Mouse (Mus musculus): ENCODE data around the gene Slc39a1. TPM values are rescaled to one million over a fixed set of nuclear protein-coding genes. Genes with fewer than 3 reads are reported as not detected.
A peak's percentile ranks its signal among the peaks of the same experiment; 100 is the strongest.

Slc39a1 gene
- 88.4 and 115 TPM in 2 replicates for total RNA-seq (2012; rRNA removed)

DNA sequence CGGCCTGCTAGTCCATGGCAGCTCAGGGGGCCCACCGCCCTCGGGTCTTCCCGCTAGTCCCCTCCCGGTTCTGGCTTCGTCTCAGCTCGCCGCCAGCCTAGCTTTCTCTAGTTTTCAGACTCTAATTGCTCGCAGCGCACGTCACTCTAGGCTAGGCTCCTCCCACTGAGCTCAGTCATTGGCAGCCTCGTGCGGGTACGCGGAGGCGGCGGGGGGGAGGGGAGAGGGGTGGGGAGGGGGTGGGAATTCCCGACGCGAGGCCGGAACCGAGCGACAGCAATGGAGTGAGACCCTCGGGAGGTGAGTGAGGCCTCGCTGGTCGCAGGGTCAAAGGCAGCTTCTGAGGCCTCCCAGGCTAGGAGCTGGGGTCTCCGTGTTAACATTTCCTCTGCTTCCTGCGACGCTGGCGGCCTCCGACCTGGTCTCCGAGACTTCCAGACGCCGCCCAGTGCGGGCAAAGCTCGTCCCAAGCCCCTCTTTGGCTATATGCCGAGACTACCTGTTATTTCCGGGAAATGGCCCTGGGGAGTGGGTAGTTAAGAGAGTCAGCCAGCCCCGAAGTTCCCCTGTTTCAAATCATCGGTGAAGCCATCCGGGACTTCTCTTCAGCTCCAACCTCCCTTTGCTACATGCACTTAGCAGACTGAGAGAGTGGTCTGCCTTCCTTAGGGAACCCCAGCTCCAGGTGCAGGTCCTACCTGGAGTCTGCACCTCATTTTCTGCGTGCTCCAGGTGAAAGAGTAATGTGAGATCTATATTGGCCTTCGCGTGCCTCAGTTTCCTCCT, at the start of gene Slc39a1:
Slc39a1 (plus strand) TSS at position 213 of the 786 bp plus-strand sequence.
- Histone ChIP-seq H3K9ac (ENCODE audit: insufficient read depth, low read depth, low read length, poor library complexity, severe bottlenecking) (peak within 1 kb of the TSS; percentile 83), H3K4me1 (ENCODE audit: control insufficient read depth in 2 of 2, insufficient read depth in 2 of 2, low read length in 2 of 2, poor library complexity in 1 of 2) (peaks cover 0 to 4% of the 10 kb centered on the region in 2 experiments; a peak in 2 of 4 replicates), H3K36me3 (ENCODE audit: control insufficient read depth, insufficient read depth, low read length, poor library complexity, severe bottlenecking) (peaks cover 11% of the 10 kb centered on the region), H3K27ac (ENCODE audit: insufficient read depth, low read depth, low read length, poor library complexity, severe bottlenecking) (peak within 1 kb of the TSS; percentile 74), H3K9me3 (ENCODE audit: control insufficient read depth, insufficient read depth, low read depth, low read length) (no peaks in the 10 kb centered on the region), H3K4me3 (ENCODE audit: insufficient read depth in 1 of 2, low read depth in 1 of 2, low read length in 2 of 2, poor library complexity in 1 of 2, severe bottlenecking in 1 of 2) (peak within 1 kb of the TSS; percentile 76 to 93)
- peak; percentile 96 for DNase-seq (ENCODE audit: low read depth, low spot score)
- in situ Hi-C loops (cut with MboI; ENCODE audit: low sequenced_read_pairs in 2 of 2, unreplicated experiment in 2 of 2), result no loop called here
- TF ChIP-seq ZC3H11A (IDR thresholded peaks at IDR 0.05; ENCODE audit: borderline replicate concordance, low read depth, low read length) (no peak), CHD2 (IDR thresholded peaks at IDR 0.05; ENCODE audit: low read depth, low read length) (no peak), MAFK (IDR thresholded peaks at IDR 0.05; ENCODE audit: insufficient read depth, low read depth, low read length) (no peak), HCFC1 (IDR thresholded peaks at IDR 0.05; ENCODE audit: borderline replicate concordance, insufficient read depth, low read length) (no peak), ZNF384 (IDR thresholded peaks at IDR 0.05; ENCODE audit: low read depth, low read length) (no peak)

DNA sequence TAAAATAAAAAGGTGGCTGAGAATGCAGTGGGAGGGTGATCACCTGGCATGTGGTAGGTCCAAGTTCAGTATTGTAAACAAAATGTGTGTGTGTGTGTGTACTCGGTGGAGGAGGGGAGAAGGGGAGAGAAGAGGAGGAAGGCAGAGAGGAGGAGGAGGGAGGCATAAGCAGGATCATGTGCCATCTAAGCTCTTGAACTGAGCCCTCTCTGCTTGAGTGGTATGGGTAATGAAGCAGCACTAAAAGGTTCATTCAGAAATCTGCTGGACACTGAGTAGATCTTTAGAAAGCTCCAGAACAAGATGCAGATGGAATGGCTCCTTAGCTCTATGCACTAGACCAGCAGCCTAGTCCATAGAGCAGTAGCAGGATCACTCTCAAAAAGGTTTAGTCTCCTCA, 45.1 kb upstream of the Slc39a1 start:
- Histone ChIP-seq H3K9ac (ENCODE audit: insufficient read depth, low read depth, low read length, poor library complexity, severe bottlenecking) (no peak overlapping the region), H3K9me3 (ENCODE audit: control insufficient read depth, insufficient read depth, low read depth, low read length) (no peaks in the 10 kb centered on the region), H3K36me3 (ENCODE audit: control insufficient read depth, insufficient read depth, low read length, poor library complexity, severe bottlenecking) (peaks cover 3% of the 10 kb centered on the region; the same call in 1 of the 2 replicates), H3K27ac (ENCODE audit: insufficient read depth, low read depth, low read length, poor library complexity, severe bottlenecking) (no peak overlapping the region), H3K4me1 (ENCODE audit: control insufficient read depth in 2 of 2, insufficient read depth in 2 of 2, low read length in 2 of 2, poor library complexity in 1 of 2) (no peaks in the 10 kb centered on the region), H3K4me3 (ENCODE audit: insufficient read depth in 1 of 2, low read depth in 1 of 2, low read length in 2 of 2, poor library complexity in 1 of 2, severe bottlenecking in 1 of 2) (no peak overlapping the region)
- DNase-seq (ENCODE audit: low read depth, low spot score), result no peak
- in situ Hi-C loops (cut with MboI; ENCODE audit: low sequenced_read_pairs in 2 of 2, unreplicated experiment in 2 of 2), result no loop called here
- TF ChIP-seq HCFC1 (IDR thresholded peaks at IDR 0.05; ENCODE audit: borderline replicate concordance, insufficient read depth, low read length), result no peak

DNA sequence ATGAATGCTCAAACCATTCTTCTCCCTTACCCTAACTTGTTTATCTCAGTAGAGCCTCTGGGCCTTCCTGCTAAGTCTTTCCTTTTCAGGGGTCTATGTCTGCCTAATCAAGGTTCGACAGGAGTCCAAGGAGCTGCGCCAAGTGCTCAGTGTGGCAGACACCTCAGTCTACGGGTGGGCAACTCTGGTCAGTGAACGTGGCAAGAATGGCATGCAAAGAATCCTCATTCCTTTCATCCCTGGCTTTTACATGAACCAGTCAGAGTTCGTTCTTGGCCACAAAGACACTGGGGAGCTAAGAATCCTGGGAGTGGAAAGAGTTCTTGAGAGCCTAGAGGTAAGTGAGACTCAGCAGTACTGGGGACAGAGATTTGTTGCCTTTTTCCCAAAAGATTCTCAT, 44.4 kb upstream of the Slc39a1 start:
- TF ChIP-seq MAFK (IDR thresholded peaks at IDR 0.05; ENCODE audit: insufficient read depth, low read depth, low read length), result no peak
- no peak for TF ChIP-seq CHD2 (IDR thresholded peaks at IDR 0.05; ENCODE audit: low read depth, low read length)
- no peak for TF ChIP-seq ZC3H11A (IDR thresholded peaks at IDR 0.05; ENCODE audit: borderline replicate concordance, low read depth, low read length)
- no peak for TF ChIP-seq HCFC1 (IDR thresholded peaks at IDR 0.05; ENCODE audit: borderline replicate concordance, insufficient read depth, low read length)
- no peak for TF ChIP-seq ZNF384 (IDR thresholded peaks at IDR 0.05; ENCODE audit: low read depth, low read length)
- H3K4me1 ChIP-seq (ENCODE audit: control insufficient read depth in 2 of 2, insufficient read depth in 2 of 2, low read length in 2 of 2, poor library complexity in 1 of 2), result peaks cover 0 to 3% of the 10 kb centered on the region in 2 experiments; a peak in 1 of 4 replicates
- no peak overlapping the region for H3K27ac ChIP-seq (ENCODE audit: insufficient read depth, low read depth, low read length, poor library complexity, severe bottlenecking)
- no peak overlapping the region for H3K9ac ChIP-seq (ENCODE audit: insufficient read depth, low read depth, low read length, poor library complexity, severe bottlenecking)
- in situ Hi-C loops (cut with MboI; ENCODE audit: low sequenced_read_pairs in 2 of 2, unreplicated experiment in 2 of 2), result no loop called here
- H3K4me3 ChIP-seq (ENCODE audit: insufficient read depth in 1 of 2, low read depth in 1 of 2, low read length in 2 of 2, poor library complexity in 1 of 2, severe bottlenecking in 1 of 2), result no peak overlapping the region
- H3K9me3 ChIP-seq (ENCODE audit: control insufficient read depth, insufficient read depth, low read depth, low read length), result no peaks in the 10 kb centered on the region
- no peak for DNase-seq (ENCODE audit: low read depth, low spot score)
- H3K36me3 ChIP-seq (ENCODE audit: control insufficient read depth, insufficient read depth, low read length, poor library complexity, severe bottlenecking), result peaks cover 9% of the 10 kb centered on the region

DNA sequence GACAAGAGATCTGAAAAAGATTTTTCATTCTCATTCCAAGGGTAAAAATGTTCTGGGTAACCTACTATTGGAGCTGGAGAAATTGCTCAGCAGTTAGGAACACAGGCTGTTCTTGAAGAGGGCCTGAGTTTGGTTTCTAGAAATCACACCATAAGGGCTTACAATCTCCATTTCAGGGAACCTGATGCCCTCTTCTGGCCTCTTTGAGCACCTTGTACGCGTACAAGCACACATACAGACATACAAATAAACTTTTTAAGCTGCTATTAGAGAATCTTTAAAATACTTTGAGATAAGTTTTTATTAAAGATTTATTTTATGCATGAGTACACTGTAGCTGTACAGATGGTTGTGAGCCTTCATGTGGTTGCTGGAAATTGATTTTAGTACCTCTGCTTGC, 43.4 kb upstream of the Slc39a1 start:
- TF ChIP-seq CHD2 (IDR thresholded peaks at IDR 0.05; ENCODE audit: low read depth, low read length) (no peak), HCFC1 (IDR thresholded peaks at IDR 0.05; ENCODE audit: borderline replicate concordance, insufficient read depth, low read length) (no peak), MAFK (IDR thresholded peaks at IDR 0.05; ENCODE audit: insufficient read depth, low read depth, low read length) (no peak), ZNF384 (IDR thresholded peaks at IDR 0.05; ENCODE audit: low read depth, low read length) (no peak), ZC3H11A (IDR thresholded peaks at IDR 0.05; ENCODE audit: borderline replicate concordance, low read depth, low read length) (no peak)
- H3K9ac ChIP-seq (ENCODE audit: insufficient read depth, low read depth, low read length, poor library complexity, severe bottlenecking), result no peak overlapping the region
- peaks cover 13% of the 10 kb centered on the region for H3K36me3 ChIP-seq (ENCODE audit: control insufficient read depth, insufficient read depth, low read length, poor library complexity, severe bottlenecking)
- DNase-seq (ENCODE audit: low read depth, low spot score), result no peak
- no peaks in the 10 kb centered on the region for H3K9me3 ChIP-seq (ENCODE audit: control insufficient read depth, insufficient read depth, low read depth, low read length)
- in situ Hi-C loops (cut with MboI; ENCODE audit: low sequenced_read_pairs in 2 of 2, unreplicated experiment in 2 of 2), result no loop called here
- H3K27ac ChIP-seq (ENCODE audit: insufficient read depth, low read depth, low read length, poor library complexity, severe bottlenecking), result no peak overlapping the region
- peaks cover 0 to 6% of the 10 kb centered on the region in 2 experiments; a peak in 1 of 4 replicates for H3K4me1 ChIP-seq (ENCODE audit: control insufficient read depth in 2 of 2, insufficient read depth in 2 of 2, low read length in 2 of 2, poor library complexity in 1 of 2)
- no peak overlapping the region for H3K4me3 ChIP-seq (ENCODE audit: insufficient read depth in 1 of 2, low read depth in 1 of 2, low read length in 2 of 2, poor library complexity in 1 of 2, severe bottlenecking in 1 of 2)

Data from ES-E14 (cell line).